Mouse (Mus musculus): ENCODE data around the gene Fkbp5. TPM values are rescaled to one million over a fixed set of nuclear protein-coding genes. Genes with fewer than 3 reads are reported as not detected.
"Not testable (repeated sequence)": the region's sequence is repeated elsewhere in the genome, so short reads cannot be mapped to it uniquely, and the experiment has no call there.

The Fkbp5 gene
- total RNA-seq, 2 experiments from 2014 or later = 67.0 to 92.3 TPM

- no peak for DNase-seq
Observed at GRCm38 (mm10) chr17:28418954-28419353, 98.4 kb downstream of the Fkbp5 start.

DNA sequence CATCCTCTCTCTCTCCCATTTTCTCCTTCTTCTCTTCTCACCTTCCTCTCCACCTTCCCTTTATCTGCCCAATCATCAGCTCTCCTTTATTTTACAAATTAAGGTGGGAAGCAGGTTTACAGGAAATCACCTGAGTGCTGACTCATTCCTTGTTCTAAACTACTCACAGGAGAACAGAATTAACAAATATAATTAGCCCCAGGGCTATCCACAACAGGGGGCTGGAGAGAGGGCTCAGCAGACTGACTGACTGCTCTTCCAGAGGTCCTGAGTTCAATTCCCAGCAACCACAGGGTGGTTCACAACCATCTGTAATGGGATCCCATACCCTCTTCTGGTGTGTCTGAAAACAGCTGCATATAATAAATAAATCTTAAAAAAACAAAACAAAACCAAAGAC is 98.8 kb downstream of the Fkbp5 start:
- DNase-seq = not testable (repeated sequence)

DNA sequence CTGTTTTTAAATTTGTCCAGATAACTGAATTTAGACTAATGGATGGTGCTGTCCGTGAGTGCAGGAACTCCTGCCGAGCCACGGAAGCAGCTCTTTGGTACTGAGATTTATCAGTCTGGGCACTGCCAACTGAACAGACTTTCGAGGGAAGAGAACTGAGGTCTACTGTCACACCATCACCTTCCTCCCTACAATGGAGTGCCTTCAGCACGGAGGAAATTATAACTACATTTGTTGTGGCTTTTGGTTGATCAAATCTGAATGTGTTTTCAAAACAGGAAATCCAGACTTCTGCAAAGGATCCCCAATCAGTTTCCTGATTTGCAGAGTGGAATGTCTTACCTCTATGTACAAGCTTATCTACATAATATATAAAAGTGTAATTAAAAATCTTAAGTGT is 99.6 kb downstream of the Fkbp5 start:
- no peak for DNase-seq

DNA sequence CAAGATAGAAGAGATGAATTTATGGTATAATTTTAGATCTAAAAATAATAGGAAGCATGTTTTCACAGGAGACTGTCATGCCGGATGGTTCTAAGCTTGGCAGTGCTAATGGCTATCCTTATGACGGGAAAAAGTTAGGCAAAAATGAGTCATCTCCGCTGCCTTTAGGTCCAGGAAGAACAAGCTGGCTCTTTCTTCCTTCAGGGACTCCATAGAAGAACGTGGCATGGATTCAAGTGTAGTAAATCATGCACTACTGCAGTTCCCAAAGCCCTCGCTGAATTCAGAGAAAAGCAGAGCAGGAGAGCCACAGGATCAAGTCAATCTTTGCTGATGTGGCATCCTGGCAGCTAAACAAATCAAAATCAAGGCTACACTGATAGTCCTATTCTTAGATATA is 102.1 kb downstream of the Fkbp5 start:
- DNase-seq = no peak

DNA sequence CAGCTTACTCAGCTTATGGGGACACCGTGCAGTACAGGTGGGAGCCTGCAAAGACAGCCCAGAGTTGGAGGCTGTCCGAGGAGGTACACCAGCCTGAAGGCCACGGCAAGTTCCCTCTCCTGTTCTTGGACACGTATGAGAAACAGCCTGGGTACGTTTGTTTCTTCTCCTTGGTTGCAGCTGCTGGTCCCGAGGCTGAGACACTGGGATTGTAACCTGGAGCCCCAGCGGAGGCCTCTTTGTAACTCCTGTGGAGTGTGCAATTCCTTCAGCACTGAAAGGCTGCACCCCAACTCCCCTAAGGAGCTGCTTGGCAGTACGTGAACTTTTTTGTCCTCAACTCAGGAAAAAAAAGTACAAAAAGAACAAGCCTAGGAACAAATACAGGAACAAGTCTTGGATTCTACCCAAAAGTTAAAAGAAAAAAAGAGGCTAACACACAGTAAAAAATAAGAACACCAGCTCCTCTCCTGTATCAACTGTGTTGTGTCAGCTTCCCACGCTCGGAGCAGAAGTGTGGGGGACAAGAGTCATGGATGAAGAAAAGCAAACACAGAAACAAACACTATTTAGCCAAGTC is 105.9 kb downstream of the Fkbp5 start:
- no peak for DNase-seq

GRCm38 (mm10) chr17:28410731-28411130 is 106.6 kb downstream of the Fkbp5 start:
- no peak for DNase-seq

GRCm38 (mm10) chr17:28408251-28408918 is 108.9 kb downstream of the Fkbp5 start:
- no peak for DNase-seq

GRCm38 (mm10) chr17:28407418-28408250 is 109.7 kb downstream of the Fkbp5 start:
- peak; percentile 73 to 78 for DNase-seq

GRCm38 (mm10) chr17:28406471-28406870 is 110.9 kb downstream of the Fkbp5 start:
- DNase-seq = peak; percentile 56 to 63

GRCm38 (mm10) chr17:28404745-28405144 is 112.6 kb downstream of the Fkbp5 start:
- DNase-seq = not testable (repeated sequence)

- no peak for DNase-seq
Observed at GRCm38 (mm10) chr17:28404301-28404700, 113.0 kb downstream of the Fkbp5 start.

GRCm38 (mm10) chr17:28394994-28395393 is 122.3 kb downstream of the Fkbp5 start:
- no peak for DNase-seq

GRCm38 (mm10) chr17:28394051-28394765 is 123.1 kb downstream of the Fkbp5 start:
- no peak for DNase-seq

DNA sequence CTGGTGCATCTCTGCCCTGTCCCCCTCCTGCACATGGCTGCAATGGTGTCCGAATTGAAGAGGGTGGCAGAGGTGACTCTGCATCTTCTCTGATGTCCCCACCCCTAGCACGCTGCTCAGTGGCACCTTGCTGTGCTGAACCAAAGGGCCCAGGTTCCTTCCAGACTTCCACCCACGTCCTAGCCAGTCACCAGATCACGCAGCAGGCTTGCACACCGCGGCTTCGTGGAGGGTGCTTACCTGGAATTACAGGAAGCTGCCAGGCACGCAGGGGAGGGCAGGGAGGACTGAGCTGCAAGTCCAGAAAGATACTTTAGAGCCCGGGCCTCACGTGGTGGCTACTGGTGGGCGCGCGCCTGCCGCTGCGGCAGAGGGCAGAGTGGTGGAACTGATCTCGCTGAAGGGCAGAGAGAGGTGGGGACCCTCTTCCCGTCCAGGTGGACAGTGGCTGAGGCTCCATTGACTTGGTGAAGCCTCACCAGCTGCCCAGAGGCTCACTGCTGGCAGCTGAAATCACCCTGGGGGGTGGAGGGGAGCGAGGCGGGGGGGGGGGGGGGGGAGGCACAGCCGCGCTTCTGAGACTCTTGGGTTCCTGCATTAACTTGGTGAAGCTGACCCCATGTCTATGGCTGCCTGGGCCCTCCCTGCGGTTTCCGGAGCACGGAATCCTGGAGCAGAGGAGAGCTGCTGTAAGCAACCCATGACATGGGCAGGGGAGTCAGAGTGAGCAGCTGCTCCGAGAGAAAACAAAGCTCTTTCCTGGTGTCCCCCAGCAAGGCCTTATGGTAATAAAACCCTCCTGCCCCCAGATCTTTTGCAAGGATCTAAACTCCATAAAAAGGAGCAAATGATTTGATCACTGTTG is 125.5 kb downstream of the Fkbp5 start:
- no peak for DNase-seq

- no peak for DNase-seq
Observed at GRCm38 (mm10) chr17:28388534-28388933, 128.8 kb downstream of the Fkbp5 start.

GRCm38 (mm10) chr17:28386150-28386905 is 131.0 kb downstream of the Fkbp5 start:
- peak; percentile 72 to 76 for DNase-seq

- DNase-seq = no peak
Observed at GRCm38 (mm10) chr17:28384298-28384697, 133.0 kb downstream of the Fkbp5 start.

- no peak for DNase-seq
Observed at GRCm38 (mm10) chr17:28380255-28380654, 137.1 kb downstream of the Fkbp5 start.

DNA sequence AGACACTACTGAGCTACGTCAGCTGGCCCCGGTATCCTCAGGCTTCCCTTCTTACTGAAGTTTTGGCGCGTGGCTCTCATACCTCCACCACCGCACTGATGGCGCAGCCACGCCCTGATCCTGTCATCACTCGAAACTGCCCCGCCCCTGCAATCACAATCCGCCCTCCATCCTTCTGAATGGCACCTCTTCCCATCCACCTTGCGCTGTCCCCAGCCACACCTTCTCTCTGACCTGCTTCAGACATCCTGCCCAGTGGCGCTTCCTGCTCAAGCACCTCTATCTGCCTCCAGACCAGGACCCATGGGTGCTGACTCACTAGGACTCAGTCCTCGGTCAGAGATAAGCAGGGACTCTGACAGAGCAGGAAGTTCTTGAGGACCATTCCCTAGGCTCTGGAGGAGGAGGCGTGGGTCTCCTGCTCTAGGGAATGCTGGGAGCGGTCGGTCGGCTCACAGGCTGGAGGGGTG is 141.7 kb downstream of the Fkbp5 start:
- DNase-seq = no peak

DNA sequence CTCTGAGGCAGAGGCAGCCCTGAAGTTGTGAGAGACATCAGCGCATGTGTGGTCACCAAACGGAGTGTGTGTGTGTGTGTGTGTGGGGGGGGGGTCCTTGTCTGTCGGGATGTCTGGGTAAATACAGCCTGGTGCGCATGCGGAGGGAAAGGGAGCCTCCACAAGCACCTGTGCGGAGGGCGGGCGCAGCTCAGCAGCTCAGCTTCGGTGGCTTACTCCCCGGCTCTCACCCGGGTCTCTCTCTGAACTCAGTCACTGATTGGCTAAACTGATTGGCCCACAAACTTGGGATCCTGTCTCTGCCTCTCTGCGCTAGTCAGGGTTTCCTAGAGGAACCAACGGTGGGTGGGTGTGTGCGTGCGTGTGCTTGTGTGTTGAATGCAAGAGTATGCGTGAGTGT is 142.8 kb downstream of the Fkbp5 start:
- DNase-seq = no peak

- no peak for DNase-seq
Observed at GRCm38 (mm10) chr17:28373821-28374220, 143.5 kb downstream of the Fkbp5 start.
